Mouse (Mus musculus): Measurements from ENCODE around the gene Itpkc. TPM values are rescaled to one million over a fixed set of nuclear protein-coding genes. Genes with fewer than 3 reads are reported as not detected.
A peak's percentile ranks its signal among the peaks of the same experiment; 100 is the strongest.

Itpkc gene
- polyA plus RNA-seq, 1 experiment from 2014 or later: 8.6 TPM

GRCm38 (mm10) chr7:27258205-27258899 lies 29.9 kb upstream of the Itpkc start, which contains the start of gene Numbl:
Gene Numbl (plus strand): TSS chr7:27258433.
- 2% methylated on average over 39 of the region's 47 CpGs for WGBS
- peak; percentile 82 for ATAC-seq

GRCm38 (mm10) chr7:27257852-27258204 lies 29.4 kb upstream of the Itpkc start:
- no peaks in the 10 kb centered on the region for H3K9me3 ChIP-seq (ENCODE audit: control insufficient read depth)
- H3K4me2 ChIP-seq (replicated peaks; ENCODE audit: low read depth): peak overlapping the region; percentile 79
- H3K9ac ChIP-seq (ENCODE audit: low read depth, low read length): no peak overlapping the region
- no peak for TF ChIP-seq CTCF (IDR thresholded peaks at IDR 0.05; ENCODE audit: low read depth)
- no peaks in the 10 kb centered on the region for H3K27me3 ChIP-seq (replicated peaks; ENCODE audit: control insufficient read depth, insufficient read depth, low read length)
- no peaks in the 10 kb centered on the region for H3K4me1 ChIP-seq (replicated peaks; ENCODE audit: control insufficient read depth, insufficient read depth, low read length)
- ATAC-seq: no peak
- H3K27ac ChIP-seq (ENCODE audit: low read depth, low read length): peak overlapping the region; percentile 50; the same call in 1 of the 2 replicates
- whole genome bisulfite sequencing: 21% methylated on average over 3 of the region's 6 CpGs
- peaks cover 24% of the 10 kb centered on the region; the same call in 1 of the 2 replicates for H3K36me3 ChIP-seq (ENCODE audit: control insufficient read depth, insufficient read depth)
- H3K4me3 ChIP-seq (ENCODE audit: low read depth, low read length): peak overlapping the region; percentile 60

More at GRCm38 (mm10) chr7:27258205-27258899, 29.9 kb upstream of the Itpkc start, which contains the start of gene Numbl:
- Histone ChIP-seq H3K36me3 (ENCODE audit: control insufficient read depth, insufficient read depth) (peaks cover 26% of the 10 kb centered on the region; the same call in 1 of the 2 replicates), H3K4me3 (ENCODE audit: low read depth, low read length) (peak within 1 kb of the TSS; percentile 60), H3K27me3 (replicated peaks; ENCODE audit: control insufficient read depth, insufficient read depth, low read length) (no peaks in the 10 kb centered on the region), H3K27ac (ENCODE audit: low read depth, low read length) (peak within 1 kb of the TSS; percentile 50), H3K4me2 (replicated peaks; ENCODE audit: low read depth) (peak within 1 kb of the TSS; percentile 79), H3K4me1 (replicated peaks; ENCODE audit: control insufficient read depth, insufficient read depth, low read length) (no peaks in the 10 kb centered on the region), H3K9ac (ENCODE audit: low read depth, low read length) (peak within 1 kb of the TSS; percentile 68), H3K9me3 (ENCODE audit: control insufficient read depth) (no peaks in the 10 kb centered on the region)
- TF ChIP-seq CTCF (IDR thresholded peaks at IDR 0.05; ENCODE audit: low read depth): no peak

- peak overlapping the region; percentile 79; the same call in 1 of the 2 replicates for H3K4me2 ChIP-seq (replicated peaks; ENCODE audit: low read depth)
- no peak for TF ChIP-seq CTCF (IDR thresholded peaks at IDR 0.05; ENCODE audit: low read depth)
- ATAC-seq: no peak
- H3K4me3 ChIP-seq (ENCODE audit: low read depth, low read length): no peak overlapping the region
- H3K4me1 ChIP-seq (replicated peaks; ENCODE audit: control insufficient read depth, insufficient read depth, low read length): no peaks in the 10 kb centered on the region
- WGBS: 51% methylated on average over 27 of the region's 27 CpGs
- H3K27ac ChIP-seq (ENCODE audit: low read depth, low read length): peak overlapping the region; percentile 50; the same call in 1 of the 2 replicates
- no peaks in the 10 kb centered on the region for H3K9me3 ChIP-seq (ENCODE audit: control insufficient read depth)
- H3K27me3 ChIP-seq (replicated peaks; ENCODE audit: control insufficient read depth, insufficient read depth, low read length): no peaks in the 10 kb centered on the region
- peaks cover 24% of the 10 kb centered on the region; the same call in 1 of the 2 replicates for H3K36me3 ChIP-seq (ENCODE audit: control insufficient read depth, insufficient read depth)
- H3K9ac ChIP-seq (ENCODE audit: low read depth, low read length): no peak overlapping the region
Observed at GRCm38 (mm10) chr7:27257046-27257851, 28.8 kb upstream of the Itpkc start.

DNA sequence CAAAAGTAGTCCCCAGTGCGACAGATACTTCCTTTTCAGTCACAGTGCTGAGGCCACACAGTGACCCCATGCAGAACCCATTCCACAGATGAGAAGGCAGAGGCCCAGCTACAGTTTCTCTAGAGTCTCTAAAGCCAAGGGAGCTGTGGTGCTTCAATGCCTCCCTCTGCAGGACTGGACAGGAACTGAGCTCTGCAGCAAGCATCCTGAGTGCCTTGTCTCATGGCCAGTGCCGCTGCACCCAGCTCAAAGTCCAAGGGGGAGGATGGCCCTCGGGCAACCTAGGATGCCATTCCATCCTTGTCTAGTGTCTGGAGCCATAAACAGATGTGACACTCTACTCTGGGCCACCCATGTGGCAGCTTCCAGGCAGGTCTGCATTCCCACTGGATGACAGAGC lies 27.3 kb upstream of the Itpkc start:
- H3K9me3 ChIP-seq (ENCODE audit: control insufficient read depth): no peaks in the 10 kb centered on the region
- H3K4me1 ChIP-seq (replicated peaks; ENCODE audit: control insufficient read depth, insufficient read depth, low read length): no peaks in the 10 kb centered on the region
- peak; percentile 87 for TF ChIP-seq CTCF (IDR thresholded peaks at IDR 0.05; ENCODE audit: low read depth)
- H3K4me2 ChIP-seq (replicated peaks; ENCODE audit: low read depth): no peak overlapping the region
- peak; percentile 61 for ATAC-seq
- 46% methylated on average over 3 of the region's 3 CpGs for WGBS
- no peaks in the 10 kb centered on the region for H3K27me3 ChIP-seq (replicated peaks; ENCODE audit: control insufficient read depth, insufficient read depth, low read length)
- no peak overlapping the region for H3K27ac ChIP-seq (ENCODE audit: low read depth, low read length)
- no peak overlapping the region for H3K4me3 ChIP-seq (ENCODE audit: low read depth, low read length)
- H3K36me3 ChIP-seq (ENCODE audit: control insufficient read depth, insufficient read depth): peaks cover 25% of the 10 kb centered on the region; the same call in 1 of the 2 replicates
- H3K9ac ChIP-seq (ENCODE audit: low read depth, low read length): no peak overlapping the region

DNA sequence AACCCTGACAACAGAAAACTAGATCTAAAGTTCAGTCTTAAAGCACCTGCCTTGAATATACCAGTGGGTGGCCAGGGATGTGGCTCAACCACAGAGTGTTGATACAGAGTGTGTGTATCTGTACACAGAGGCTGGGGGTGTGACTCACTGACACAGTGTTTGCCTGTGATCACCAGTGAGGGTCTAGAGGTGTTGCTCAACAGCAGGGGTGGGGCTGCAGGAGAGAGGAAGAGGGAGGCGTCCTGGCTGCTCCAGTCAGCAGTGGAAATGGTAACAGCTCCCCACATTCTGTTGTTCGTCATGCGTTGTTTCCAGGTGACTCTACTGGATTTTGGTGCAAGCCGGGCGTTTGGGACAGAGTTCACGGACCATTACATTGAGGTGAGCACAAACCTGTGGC lies 23.5 kb upstream of the Itpkc start:
- no peaks in the 10 kb centered on the region for H3K9me3 ChIP-seq (ENCODE audit: control insufficient read depth)
- ATAC-seq: no peak; the same call in 1 of the 2 replicates
- WGBS: 64% methylated on average over 6 of the region's 6 CpGs
- H3K27ac ChIP-seq (ENCODE audit: low read depth, low read length): no peak overlapping the region
- no peak for TF ChIP-seq CTCF (IDR thresholded peaks at IDR 0.05; ENCODE audit: low read depth)
- H3K4me1 ChIP-seq (replicated peaks; ENCODE audit: control insufficient read depth, insufficient read depth, low read length): no peaks in the 10 kb centered on the region
- no peak overlapping the region for H3K4me2 ChIP-seq (replicated peaks; ENCODE audit: low read depth)
- H3K9ac ChIP-seq (ENCODE audit: low read depth, low read length): no peak overlapping the region
- H3K4me3 ChIP-seq (ENCODE audit: low read depth, low read length): no peak overlapping the region
- peaks cover 29% of the 10 kb centered on the region; the same call in 1 of the 2 replicates for H3K36me3 ChIP-seq (ENCODE audit: control insufficient read depth, insufficient read depth)
- no peaks in the 10 kb centered on the region for H3K27me3 ChIP-seq (replicated peaks; ENCODE audit: control insufficient read depth, insufficient read depth, low read length)

DNA sequence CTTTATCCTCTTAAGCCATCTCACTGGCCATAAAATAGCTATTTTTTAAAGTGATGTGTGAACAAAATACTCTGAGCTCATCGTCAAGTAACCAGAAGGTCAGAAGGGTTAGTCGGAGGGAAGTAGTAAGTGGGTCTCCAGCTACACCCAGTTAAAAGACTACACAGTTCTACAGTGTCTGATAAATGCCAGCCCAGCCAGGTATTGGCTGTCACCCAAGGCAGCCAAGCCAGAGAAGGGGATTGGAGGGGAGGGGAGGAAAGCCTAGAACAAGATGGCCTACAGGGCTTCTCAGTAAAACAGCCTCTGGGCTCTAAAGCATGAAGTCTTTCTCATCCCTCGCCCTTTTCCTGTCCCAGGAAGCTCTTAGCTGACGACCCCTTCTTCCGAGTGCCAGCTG lies 21.5 kb upstream of the Itpkc start:
- Histone ChIP-seq H3K9ac (ENCODE audit: low read depth, low read length) (no peak overlapping the region), H3K27me3 (replicated peaks; ENCODE audit: control insufficient read depth, insufficient read depth, low read length) (no peaks in the 10 kb centered on the region), H3K9me3 (ENCODE audit: control insufficient read depth) (no peaks in the 10 kb centered on the region), H3K27ac (ENCODE audit: low read depth, low read length) (no peak overlapping the region), H3K36me3 (ENCODE audit: control insufficient read depth, insufficient read depth) (peaks cover 47% of the 10 kb centered on the region; the same call in 1 of the 2 replicates), H3K4me2 (replicated peaks; ENCODE audit: low read depth) (no peak overlapping the region), H3K4me1 (replicated peaks; ENCODE audit: control insufficient read depth, insufficient read depth, low read length) (no peaks in the 10 kb centered on the region), H3K4me3 (ENCODE audit: low read depth, low read length) (no peak overlapping the region)
- ATAC-seq: no peak
- no peak for TF ChIP-seq CTCF (IDR thresholded peaks at IDR 0.05; ENCODE audit: low read depth)
- WGBS: 80% methylated on average over 5 of the region's 5 CpGs
